Mouse (Mus musculus) heart, embryonic 16.5 days (tissue): Measurements from ENCODE around the gene Tulp2. TPM values are rescaled to one million over a fixed set of nuclear protein-coding genes. Genes with fewer than 3 reads are reported as not detected.

Experiments used
- ATAC-seq: fragments of 200-750 bp; cut with Nextera tagmentation; replicated peaks from 2 replicates; pipeline ENCODE4 v1.8.0; 2017; ENCODE audit warnings: moderate number of reproducible peaks; ENCODE audit not compliant: insufficient read depth, low FRiP score; ENCODE audit errors: extremely low read depth
- H3K27ac ChIP-seq: fragments of 300-500 bp; sonication (generic); 2 replicates; pipeline ENCODE4 v1.5.1; 2014; ENCODE audit warnings: mild to moderate bottlenecking, low read length, control low read depth, moderate library complexity
- H3K27me3 ChIP-seq: fragments of 300-500 bp; sonication (generic); 2 replicates; pipeline ENCODE4 v1.6.1; 2014; ENCODE audit warnings: low read length, mixed read lengths; ENCODE audit not compliant: control insufficient read depth, insufficient read depth
- H3K36me3 ChIP-seq: fragments of 300-500 bp; sonication (generic); 2 replicates; pipeline ENCODE4 v1.6.1; 2014; ENCODE audit not compliant: control insufficient read depth, insufficient read depth
- H3K4me1 ChIP-seq: fragments of 300-500 bp; sonication (generic); 2 replicates; pipeline ENCODE4 v1.6.1; 2014; ENCODE audit warnings: low read length, mixed read lengths; ENCODE audit not compliant: control insufficient read depth, insufficient read depth
- H3K4me2 ChIP-seq: fragments of 300-500 bp; sonication (generic); 2 replicates; pipeline ENCODE4 v1.6.1; 2014; ENCODE audit warnings: low read depth, mild to moderate bottlenecking, control low read depth, low read length
- H3K4me3 ChIP-seq: fragments of 300-500 bp; sonication (generic); 2 replicates; pipeline ENCODE4 v1.5.1; 2014; ENCODE audit warnings: mild to moderate bottlenecking, control low read depth, low read length
- H3K9ac ChIP-seq: fragments of 300-500 bp; sonication (generic); 2 replicates; pipeline ENCODE4 v1.6.1; 2014; ENCODE audit warnings: low read length, control low read depth
- H3K9me3 ChIP-seq: fragments of 300-500 bp; sonication (generic); replicated peaks from 2 replicates; pipeline ENCODE4 v1.6.1; 2016; ENCODE audit warnings: low read length; ENCODE audit not compliant: control insufficient read depth
- WGBS: fragments of 180-500 bp; shearing (Covaris S2); extraction: QIAGEN DNeasy Blood & Tissue Kit; methylation state at CpG from one replicate; pipeline ENCODE4 v1.1.7; 2014; 5-methylcytosine and 5-hydroxymethylcytosine counted together
- polyA plus RNA-seq: library from polyadenylated mRNA; unstranded; fragments of >200 nt; fragmentation: Nextera tagmentation; extraction: Ambion mirVana; gene quantifications from 2 replicates; pipeline ENCODE4 v1.2.1, GENCODE M21; 2015

The Tulp2 gene
- polyA plus RNA-seq, 1 experiment from 2014 or later: 0.71 TPM

GRCm38 (mm10) chr7:45446589-45446988, 35.1 kb upstream of the Tulp2 start:
- H3K27ac ChIP-seq: no peak overlapping the region
- no peak overlapping the region for H3K4me2 ChIP-seq
- H3K9me3 ChIP-seq: no peaks in the 10 kb centered on the region
- ATAC-seq: no peak
- no peak overlapping the region for H3K9ac ChIP-seq
- H3K36me3 ChIP-seq: peaks cover 39% of the 10 kb centered on the region
- H3K4me1 ChIP-seq: peaks cover 6% of the 10 kb centered on the region
- H3K4me3 ChIP-seq: no peak overlapping the region
- no peaks in the 10 kb centered on the region for H3K27me3 ChIP-seq

GRCm38 (mm10) chr7:45447325-45447990, 34.2 kb upstream of the Tulp2 start:
- Histone ChIP-seq H3K9me3 (no peaks in the 10 kb centered on the region), H3K4me3 (no peak overlapping the region), H3K27me3 (no peaks in the 10 kb centered on the region), H3K27ac (no peak overlapping the region), H3K36me3 (peaks cover 41% of the 10 kb centered on the region), H3K9ac (no peak overlapping the region), H3K4me2 (no peak overlapping the region), H3K4me1 (peaks cover 6% of the 10 kb centered on the region)
- WGBS: 35% methylated on average over 11 of the region's 11 CpGs
- no peak for ATAC-seq

GRCm38 (mm10) chr7:45449974-45450373, 31.7 kb upstream of the Tulp2 start:
- no peak overlapping the region for H3K9ac ChIP-seq
- peaks cover 36% of the 10 kb centered on the region for H3K36me3 ChIP-seq
- H3K4me3 ChIP-seq: no peak overlapping the region
- no peak overlapping the region for H3K27ac ChIP-seq
- H3K9me3 ChIP-seq: no peaks in the 10 kb centered on the region
- no peak overlapping the region for H3K4me2 ChIP-seq
- no peaks in the 10 kb centered on the region for H3K27me3 ChIP-seq
- 88% methylated on average over 1 of the region's 1 CpGs for WGBS
- peaks cover 6% of the 10 kb centered on the region for H3K4me1 ChIP-seq
- no peak for ATAC-seq

- Histone ChIP-seq H3K27ac (no peak overlapping the region), H3K9ac (no peak overlapping the region), H3K36me3 (peaks cover 40% of the 10 kb centered on the region), H3K4me1 (peaks cover 10% of the 10 kb centered on the region), H3K27me3 (no peaks in the 10 kb centered on the region), H3K4me2 (no peak overlapping the region), H3K9me3 (no peaks in the 10 kb centered on the region), H3K4me3 (no peak overlapping the region)
- peak; percentile 63; the same call in 1 of the 2 replicates for ATAC-seq
- 54% methylated on average over 23 of the region's 23 CpGs for WGBS
Measured at GRCm38 (mm10) chr7:45451344-45451982, 30.2 kb upstream of the Tulp2 start.

GRCm38 (mm10) chr7:45454971-45455370, 26.7 kb upstream of the Tulp2 start:
- ATAC-seq: no peak
- 87% methylated on average over 15 of the region's 15 CpGs for WGBS
- Histone ChIP-seq H3K9ac (no peak overlapping the region), H3K9me3 (no peaks in the 10 kb centered on the region), H3K4me1 (peaks cover 23% of the 10 kb centered on the region), H3K4me2 (no peak overlapping the region), H3K27me3 (no peaks in the 10 kb centered on the region), H3K36me3 (peaks cover 41% of the 10 kb centered on the region), H3K4me3 (no peak overlapping the region), H3K27ac (no peak overlapping the region)

GRCm38 (mm10) chr7:45455932-45456696, 25.6 kb upstream of the Tulp2 start:
- no peak overlapping the region for H3K4me2 ChIP-seq
- 67% methylated on average over 13 of the region's 13 CpGs for WGBS

GRCm38 (mm10) chr7:45456721-45457203, 24.9 kb upstream of the Tulp2 start:
- H3K27ac ChIP-seq: peak overlapping the region; percentile 68
- H3K9me3 ChIP-seq: no peaks in the 10 kb centered on the region
- H3K4me3 ChIP-seq: peak overlapping the region; percentile 70; the same call in 1 of the 2 replicates
- H3K27me3 ChIP-seq: no peaks in the 10 kb centered on the region
- H3K4me2 ChIP-seq: peak overlapping the region; percentile 71
- no peak overlapping the region; the same call in 1 of the 2 replicates for H3K9ac ChIP-seq
- ATAC-seq: no peak
- WGBS: 38% methylated on average over 9 of the region's 9 CpGs
- H3K36me3 ChIP-seq: peaks cover 39% of the 10 kb centered on the region
- H3K4me1 ChIP-seq: peaks cover 36% of the 10 kb centered on the region

More at GRCm38 (mm10) chr7:45455932-45456696, 25.6 kb upstream of the Tulp2 start:
- H3K27ac ChIP-seq: peak overlapping the region; percentile 68
- no peaks in the 10 kb centered on the region for H3K27me3 ChIP-seq
- no peak for ATAC-seq
- H3K9ac ChIP-seq: no peak overlapping the region
- H3K9me3 ChIP-seq: no peaks in the 10 kb centered on the region
- H3K4me3 ChIP-seq: no peak overlapping the region
- H3K4me1 ChIP-seq: peaks cover 34% of the 10 kb centered on the region
- H3K36me3 ChIP-seq: peaks cover 41% of the 10 kb centered on the region

GRCm38 (mm10) chr7:45457204-45458060, 24.2 kb upstream of the Tulp2 start:
- Histone ChIP-seq H3K4me1 (peaks cover 36% of the 10 kb centered on the region), H3K27ac (peak overlapping the region; percentile 68), H3K9me3 (no peaks in the 10 kb centered on the region), H3K9ac (peak overlapping the region; percentile 92), H3K4me3 (peak overlapping the region; percentile 70), H3K27me3 (no peaks in the 10 kb centered on the region), H3K36me3 (peaks cover 39% of the 10 kb centered on the region), H3K4me2 (peak overlapping the region; percentile 71)
- WGBS: 46% methylated on average over 10 of the region's 10 CpGs
- no peak for ATAC-seq
